Mouse (Mus musculus): Measurements from ENCODE around the gene Abtb2. TPM values are rescaled to one million over a fixed set of nuclear protein-coding genes. Genes with fewer than 3 reads are reported as not detected.

Gene Abtb2
- polyA plus RNA-seq, 1 experiment from 2014 or later: 13.1 TPM

DNA sequence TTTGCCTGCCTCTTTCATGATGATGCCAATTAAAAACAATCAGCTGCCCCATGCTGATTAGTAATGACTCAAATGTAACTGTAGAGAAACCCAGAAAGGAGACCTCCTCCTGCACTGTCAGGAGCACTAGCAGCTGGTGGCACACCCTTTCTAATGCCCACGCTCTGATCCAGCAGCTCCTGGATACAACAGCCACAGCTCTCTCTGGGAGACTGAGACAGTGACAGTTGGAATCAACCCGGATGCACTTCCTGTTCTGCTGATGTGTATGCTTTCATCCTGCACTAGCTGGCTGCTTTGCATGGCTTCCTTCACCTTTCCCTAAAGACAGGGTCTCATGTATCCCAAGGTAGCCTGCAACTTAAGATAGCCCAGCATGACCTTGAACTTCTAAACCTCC lies 180.0 kb downstream of the Abtb2 start:
- no peaks in the 10 kb centered on the region for H3K27me3 ChIP-seq (replicated peaks; ENCODE audit: low read depth, poor library complexity, severe bottlenecking)
- H3K4me3 ChIP-seq: no peak overlapping the region
- no peaks in the 10 kb centered on the region for H3K4me1 ChIP-seq
- H3K36me3 ChIP-seq (replicated peaks): peaks cover 97% of the 10 kb centered on the region
- DNase-seq (ENCODE audit: low spot score): no peak
- WGBS: 85% methylated on average over 2 of the region's 2 CpGs
- H3K9me3 ChIP-seq: no peaks in the 10 kb centered on the region
- H3K27ac ChIP-seq (replicated peaks): no peak overlapping the region

DNA sequence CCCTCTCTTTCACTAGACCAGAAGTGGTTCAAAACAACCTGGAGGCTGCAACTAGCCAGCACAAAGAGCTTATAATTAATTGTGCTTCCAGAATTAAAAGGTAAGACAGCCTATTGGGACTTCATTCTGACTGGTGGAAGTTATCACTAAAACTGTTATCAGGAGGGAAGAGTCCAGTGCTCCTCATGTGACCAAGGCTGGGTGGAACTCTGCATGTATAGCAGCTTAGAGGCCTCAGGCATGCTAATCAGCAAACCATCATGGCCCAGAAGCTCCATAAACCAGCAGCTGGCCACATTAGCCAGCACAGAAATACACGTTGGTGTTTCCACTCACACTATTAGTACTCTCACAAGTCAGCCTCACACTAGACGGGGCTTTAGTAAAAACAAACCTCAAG lies 180.7 kb downstream of the Abtb2 start:
- no peaks in the 10 kb centered on the region for H3K4me1 ChIP-seq
- H3K9me3 ChIP-seq: no peaks in the 10 kb centered on the region
- no peak for DNase-seq (ENCODE audit: low spot score)
- H3K4me3 ChIP-seq: no peak overlapping the region
- no peak overlapping the region for H3K27ac ChIP-seq (replicated peaks)
- no peaks in the 10 kb centered on the region for H3K27me3 ChIP-seq (replicated peaks; ENCODE audit: low read depth, poor library complexity, severe bottlenecking)
- 90% methylated on average over 2 of the region's 2 CpGs for WGBS
- peaks cover 97% of the 10 kb centered on the region for H3K36me3 ChIP-seq (replicated peaks)

DNA sequence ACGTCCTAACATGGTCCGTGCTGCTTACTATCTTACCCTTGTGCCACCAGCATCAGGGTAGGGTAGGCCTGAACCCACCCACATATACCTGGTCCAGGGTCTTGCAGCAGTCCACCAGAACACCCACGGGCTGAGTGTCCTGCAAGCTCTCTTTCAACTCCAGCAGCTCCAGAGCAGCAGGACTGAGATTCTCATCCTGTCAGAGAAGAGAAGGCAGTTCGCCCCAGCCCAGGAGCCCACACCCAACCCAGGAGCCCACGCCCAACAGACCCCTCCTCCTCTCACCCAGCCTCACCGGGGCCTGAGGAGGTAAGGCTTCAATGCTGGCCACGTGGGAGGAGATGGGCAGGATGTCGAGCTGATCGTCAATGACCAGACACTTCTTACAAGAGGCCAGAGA lies 181.8 kb downstream of the Abtb2 start:
- H3K4me1 ChIP-seq: no peaks in the 10 kb centered on the region
- 90% methylated on average over 9 of the region's 9 CpGs for WGBS
- DNase-seq (ENCODE audit: low spot score): no peak
- H3K27me3 ChIP-seq (replicated peaks; ENCODE audit: low read depth, poor library complexity, severe bottlenecking): no peaks in the 10 kb centered on the region
- peaks cover 96% of the 10 kb centered on the region for H3K36me3 ChIP-seq (replicated peaks)
- H3K9me3 ChIP-seq: no peaks in the 10 kb centered on the region
- no peak overlapping the region for H3K27ac ChIP-seq (replicated peaks)
- H3K4me3 ChIP-seq: no peak overlapping the region

DNA sequence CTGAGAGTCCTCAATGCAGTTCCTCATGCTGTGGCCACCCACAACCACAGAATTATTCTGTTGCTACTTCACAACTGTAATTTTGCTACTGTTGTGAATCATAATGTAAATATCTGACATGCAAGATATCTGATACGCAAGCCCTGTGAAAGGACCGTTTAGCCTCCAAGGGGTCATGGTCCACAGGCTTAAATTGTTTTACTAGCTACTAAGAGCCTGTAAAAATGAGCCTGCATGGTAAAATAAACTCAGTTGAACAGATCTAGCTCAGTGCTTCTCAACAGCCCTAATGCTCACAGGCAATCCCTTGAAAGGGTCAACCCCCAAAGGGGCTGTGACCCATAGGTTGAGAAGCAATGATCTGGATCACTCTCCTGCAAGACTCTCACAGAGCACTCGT lies 183.0 kb downstream of the Abtb2 start:
- Histone ChIP-seq H3K4me1 (no peaks in the 10 kb centered on the region), H3K36me3 (replicated peaks) (peaks cover 96% of the 10 kb centered on the region), H3K4me3 (no peak overlapping the region), H3K27me3 (replicated peaks; ENCODE audit: low read depth, poor library complexity, severe bottlenecking) (no peaks in the 10 kb centered on the region), H3K27ac (replicated peaks) (no peak overlapping the region), H3K9me3 (no peaks in the 10 kb centered on the region)
- DNase-seq (ENCODE audit: low spot score): no peak
- 90% methylated on average over 3 of the region's 3 CpGs for WGBS

DNA sequence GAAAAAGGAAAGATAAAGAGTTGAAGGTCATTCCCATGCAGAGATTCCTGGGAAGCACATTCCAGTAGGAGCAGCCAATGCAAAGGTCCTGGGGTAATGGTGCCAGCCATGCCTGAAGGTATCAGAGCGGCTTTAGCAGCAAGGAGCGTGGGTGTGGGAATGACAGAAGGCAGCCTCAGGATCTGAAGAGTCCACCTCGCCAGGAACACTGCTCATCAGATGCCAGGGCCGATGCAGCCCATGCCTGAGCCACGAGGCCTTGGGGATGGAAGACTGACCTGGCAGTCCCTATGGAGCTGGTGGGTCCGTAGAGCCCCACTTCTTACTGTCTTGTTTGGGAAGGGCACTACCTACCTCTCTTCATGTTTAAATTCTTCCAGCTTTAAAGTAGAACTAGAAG lies 185.7 kb downstream of the Abtb2 start:
- 95% methylated on average over 6 of the region's 6 CpGs for whole genome bisulfite sequencing
- Histone ChIP-seq H3K27ac (replicated peaks) (no peak overlapping the region), H3K27me3 (replicated peaks; ENCODE audit: low read depth, poor library complexity, severe bottlenecking) (no peaks in the 10 kb centered on the region), H3K4me1 (no peaks in the 10 kb centered on the region), H3K36me3 (replicated peaks) (peaks cover 99% of the 10 kb centered on the region), H3K4me3 (no peak overlapping the region), H3K9me3 (no peaks in the 10 kb centered on the region)
- no peak for DNase-seq (ENCODE audit: low spot score)

DNA sequence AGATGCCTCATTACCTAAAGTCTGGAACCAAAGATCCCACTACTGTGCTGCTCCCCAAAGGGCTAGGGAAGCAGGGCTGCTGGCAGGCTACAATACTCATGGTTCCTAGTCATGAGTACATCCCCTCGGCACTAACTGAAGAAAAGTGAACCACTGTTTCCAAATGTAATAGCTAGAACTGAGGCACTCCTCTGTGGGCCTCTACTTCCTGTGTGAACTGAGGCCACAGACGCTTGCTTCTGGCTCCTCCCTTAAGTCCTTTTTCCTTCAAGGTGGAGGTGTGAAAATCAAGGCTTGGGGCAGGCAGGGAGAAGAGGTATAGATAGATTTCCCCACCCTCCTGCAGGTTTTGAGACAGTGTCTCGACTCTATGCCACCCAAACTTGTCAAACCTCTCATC lies 188.5 kb downstream of the Abtb2 start:
- Histone ChIP-seq H3K27ac (replicated peaks) (no peak overlapping the region), H3K4me1 (0 out of 2 replicates have a peak, but pooled peaks cover under 1% of the 10 kb centered on the region), H3K4me3 (no peak overlapping the region), H3K9me3 (no peaks in the 10 kb centered on the region), H3K27me3 (replicated peaks; ENCODE audit: low read depth, poor library complexity, severe bottlenecking) (no peaks in the 10 kb centered on the region), H3K36me3 (replicated peaks) (peaks cover 78% of the 10 kb centered on the region)
- 86% methylated on average over 3 of the region's 3 CpGs for WGBS
- no peak for DNase-seq (ENCODE audit: low spot score)

DNA sequence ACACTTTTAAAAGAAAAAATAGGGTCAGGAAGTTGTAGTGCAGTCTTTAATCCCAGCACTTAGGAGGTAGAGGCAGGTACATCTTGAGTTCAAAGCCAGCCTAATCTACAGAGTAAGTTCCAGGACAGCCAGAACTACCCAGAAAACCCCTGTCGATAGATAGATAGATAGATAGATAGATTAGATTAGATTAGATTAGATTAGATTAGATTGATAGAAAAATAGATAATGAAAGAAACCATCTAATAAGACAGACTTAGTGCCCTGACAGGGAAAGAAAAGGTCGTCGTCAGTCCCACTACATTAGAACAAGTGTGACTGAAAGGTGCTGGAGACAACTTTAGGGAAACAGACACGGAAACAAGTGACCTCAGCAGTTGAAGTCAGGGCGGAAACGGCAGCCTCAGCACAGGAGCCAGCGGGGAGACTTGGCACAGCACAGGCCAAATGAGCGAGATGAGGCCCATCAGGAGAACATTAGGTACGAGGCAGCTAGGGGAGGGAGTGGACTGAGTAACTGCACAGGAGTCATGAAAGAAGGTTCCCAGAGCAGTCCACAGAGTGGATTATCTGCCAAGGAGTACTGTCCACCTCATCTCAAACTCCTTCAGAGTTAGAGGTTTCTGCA lies 189.5 kb downstream of the Abtb2 start:
- no peak for DNase-seq (ENCODE audit: low spot score)
- H3K4me1 ChIP-seq: peaks cover 6% of the 10 kb centered on the region
- no peak overlapping the region for H3K27ac ChIP-seq (replicated peaks)
- peaks cover 69% of the 10 kb centered on the region for H3K36me3 ChIP-seq (replicated peaks)
- H3K9me3 ChIP-seq: no peaks in the 10 kb centered on the region
- no peak overlapping the region for H3K4me3 ChIP-seq
- H3K27me3 ChIP-seq (replicated peaks; ENCODE audit: low read depth, poor library complexity, severe bottlenecking): no peaks in the 10 kb centered on the region
- WGBS: 89% methylated on average over 9 of the region's 9 CpGs

DNA sequence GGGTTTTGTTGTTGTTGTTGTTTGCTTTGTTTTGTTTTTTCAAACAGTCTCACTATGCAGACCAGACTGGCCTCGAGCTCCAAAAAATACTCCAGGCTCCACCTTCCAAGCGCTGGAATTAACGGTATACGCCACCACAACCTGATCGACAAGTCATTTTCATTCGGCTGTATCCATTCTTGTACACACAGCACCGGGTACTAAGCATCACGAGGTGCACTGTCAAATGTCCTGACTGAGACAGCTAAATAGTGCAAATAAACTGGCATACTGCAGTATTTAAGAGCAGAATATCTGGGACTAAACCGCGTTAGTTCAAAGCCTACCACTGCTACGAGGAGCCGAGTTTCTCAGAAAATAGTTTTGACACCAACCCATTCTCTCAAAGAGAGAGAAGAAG lies 194.3 kb downstream of the Abtb2 start:
- no peaks in the 10 kb centered on the region for H3K27me3 ChIP-seq (replicated peaks; ENCODE audit: low read depth, poor library complexity, severe bottlenecking)
- peak overlapping the region; percentile 83 for H3K4me3 ChIP-seq
- H3K4me1 ChIP-seq: peaks cover 14% of the 10 kb centered on the region
- H3K9me3 ChIP-seq: no peaks in the 10 kb centered on the region
- WGBS: under 1% methylated on average over 12 of the region's 12 CpGs
- no peak for DNase-seq (ENCODE audit: low spot score)
- H3K36me3 ChIP-seq (replicated peaks): peaks cover 29% of the 10 kb centered on the region
- peak overlapping the region; percentile 84 for H3K27ac ChIP-seq (replicated peaks)

DNA sequence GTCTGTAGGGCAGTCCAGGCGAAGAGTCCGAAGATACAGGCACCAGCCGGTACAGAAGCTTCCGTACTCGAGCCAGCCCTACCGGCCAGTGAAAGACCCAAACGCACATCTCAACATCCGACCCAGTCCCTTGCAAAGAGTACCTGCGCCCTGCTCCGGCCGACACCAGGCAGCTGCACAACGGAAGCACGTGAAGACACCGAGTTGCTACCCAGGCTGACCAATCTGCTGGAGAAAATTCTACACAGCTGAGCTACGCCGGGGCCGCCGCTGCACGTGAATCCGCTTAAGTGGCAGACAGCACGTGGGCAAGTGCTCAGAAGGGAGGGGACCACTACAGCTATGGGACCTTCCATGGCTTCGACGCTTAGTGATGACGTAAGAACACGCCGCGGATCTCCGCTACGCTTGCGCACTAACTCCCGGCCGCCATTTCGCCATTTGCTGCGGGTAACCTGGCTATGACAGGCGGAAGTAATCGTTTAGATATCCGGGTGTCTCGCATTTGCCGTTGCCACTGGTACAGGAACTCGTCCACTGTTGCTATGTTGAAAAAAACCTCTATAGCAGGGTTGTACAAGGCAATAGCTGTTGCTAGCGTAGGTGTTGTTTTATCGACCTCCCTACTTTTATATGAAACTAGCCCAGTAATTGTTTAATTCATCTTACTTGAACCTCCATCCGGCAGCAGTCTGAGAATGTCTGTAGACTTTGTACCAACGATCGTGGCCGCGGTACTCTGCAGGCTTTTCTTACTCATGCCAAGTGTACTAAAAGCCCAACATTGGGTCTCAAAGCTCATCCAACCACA lies 195.0 kb downstream of the Abtb2 start, which contains the start of gene Nat10:
Nat10 (minus strand) TSS at position 365 of the 811 bp plus-strand sequence.
- Histone ChIP-seq H3K36me3 (replicated peaks) (peaks cover 28% of the 10 kb centered on the region), H3K4me1 (peaks cover 14% of the 10 kb centered on the region), H3K9me3 (no peaks in the 10 kb centered on the region), H3K4me3 (peak within 1 kb of the TSS; percentile 83), H3K27me3 (replicated peaks; ENCODE audit: low read depth, poor library complexity, severe bottlenecking) (no peaks in the 10 kb centered on the region), H3K27ac (replicated peaks) (peak within 1 kb of the TSS; percentile 84)
- under 1% methylated on average over 47 of the region's 47 CpGs for WGBS
- DNase-seq (ENCODE audit: low spot score): peak; percentile 97

DNA sequence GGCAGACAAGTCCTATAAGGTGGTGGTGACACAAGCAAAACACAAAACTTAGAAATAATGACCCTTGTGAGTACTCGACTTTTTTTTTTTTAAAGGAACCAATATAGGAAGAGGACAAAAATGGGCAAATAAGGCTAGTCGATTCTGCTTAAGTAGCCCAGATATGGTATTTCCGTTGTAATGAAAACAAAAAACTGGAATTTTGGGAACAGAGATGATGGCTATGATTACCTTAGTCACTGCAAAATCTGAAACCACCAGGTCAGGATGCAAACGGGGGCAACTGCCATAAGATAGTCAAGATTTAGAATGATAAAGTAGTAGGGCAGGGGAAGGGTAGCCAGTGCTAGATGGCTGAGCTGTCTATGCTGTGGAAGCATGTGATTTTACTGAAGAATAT lies 195.9 kb downstream of the Abtb2 start:
- H3K9me3 ChIP-seq: no peaks in the 10 kb centered on the region
- WGBS: 37% methylated on average over 4 of the region's 4 CpGs
- H3K27ac ChIP-seq (replicated peaks): no peak overlapping the region
- H3K36me3 ChIP-seq (replicated peaks): peaks cover 28% of the 10 kb centered on the region
- no peak for DNase-seq (ENCODE audit: low spot score)
- peaks cover 14% of the 10 kb centered on the region for H3K4me1 ChIP-seq
- no peaks in the 10 kb centered on the region for H3K27me3 ChIP-seq (replicated peaks; ENCODE audit: low read depth, poor library complexity, severe bottlenecking)
- peak overlapping the region; percentile 83 for H3K4me3 ChIP-seq

DNA sequence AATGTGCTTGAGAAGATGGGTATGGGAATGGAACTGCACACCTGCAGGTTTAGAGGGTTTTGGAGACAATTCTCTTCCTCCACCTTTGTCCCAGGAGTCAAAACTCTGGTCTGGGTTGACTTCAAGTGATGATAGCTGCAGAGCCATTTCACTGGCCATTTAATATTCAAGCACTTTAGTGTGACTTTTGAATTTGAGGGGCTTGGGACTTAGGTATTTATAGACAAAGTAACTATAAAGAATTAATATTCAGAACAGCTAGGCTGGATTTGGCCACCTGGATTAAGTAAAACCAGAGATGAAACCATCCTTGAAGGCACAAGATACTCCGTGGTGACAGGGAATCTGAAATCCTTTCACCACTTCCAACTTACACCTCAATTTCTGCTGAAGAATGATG lies 196.4 kb downstream of the Abtb2 start:
- Histone ChIP-seq H3K4me1 (peaks cover 14% of the 10 kb centered on the region), H3K4me3 (peak overlapping the region; percentile 83; the same call in 1 of the 2 replicates), H3K27me3 (replicated peaks; ENCODE audit: low read depth, poor library complexity, severe bottlenecking) (no peaks in the 10 kb centered on the region), H3K36me3 (replicated peaks) (peaks cover 28% of the 10 kb centered on the region), H3K27ac (replicated peaks) (no peak overlapping the region), H3K9me3 (no peaks in the 10 kb centered on the region)
- WGBS: 53% methylated on average over 1 of the region's 1 CpGs
- DNase-seq (ENCODE audit: low spot score): no peak

Measured in embryonic facial prominence, embryonic 10.5 days (tissue).